Mouse (Mus musculus) cerebellum, adult 2 months (tissue): ENCODE data around the gene Afap1l2.

Experiments
- CTCF ChIP-seq: fragments of 200-500 bp; IDR thresholded peaks from 2 replicates; pipeline ENCODE4 v1.5.1; 2011; ENCODE audit warnings: low read depth, mild to moderate bottlenecking, control low read depth, low read length, moderate library complexity, borderline replicate concordance; ENCODE audit not compliant: insufficient read depth
- POLR2A ChIP-seq: fragments of 200-500 bp; IDR thresholded peaks from 2 replicates; pipeline ENCODE4 v1.6.1; 2011; ENCODE audit warnings: low read length, control low read depth, borderline replicate concordance; ENCODE audit not compliant: insufficient read depth

DNA sequence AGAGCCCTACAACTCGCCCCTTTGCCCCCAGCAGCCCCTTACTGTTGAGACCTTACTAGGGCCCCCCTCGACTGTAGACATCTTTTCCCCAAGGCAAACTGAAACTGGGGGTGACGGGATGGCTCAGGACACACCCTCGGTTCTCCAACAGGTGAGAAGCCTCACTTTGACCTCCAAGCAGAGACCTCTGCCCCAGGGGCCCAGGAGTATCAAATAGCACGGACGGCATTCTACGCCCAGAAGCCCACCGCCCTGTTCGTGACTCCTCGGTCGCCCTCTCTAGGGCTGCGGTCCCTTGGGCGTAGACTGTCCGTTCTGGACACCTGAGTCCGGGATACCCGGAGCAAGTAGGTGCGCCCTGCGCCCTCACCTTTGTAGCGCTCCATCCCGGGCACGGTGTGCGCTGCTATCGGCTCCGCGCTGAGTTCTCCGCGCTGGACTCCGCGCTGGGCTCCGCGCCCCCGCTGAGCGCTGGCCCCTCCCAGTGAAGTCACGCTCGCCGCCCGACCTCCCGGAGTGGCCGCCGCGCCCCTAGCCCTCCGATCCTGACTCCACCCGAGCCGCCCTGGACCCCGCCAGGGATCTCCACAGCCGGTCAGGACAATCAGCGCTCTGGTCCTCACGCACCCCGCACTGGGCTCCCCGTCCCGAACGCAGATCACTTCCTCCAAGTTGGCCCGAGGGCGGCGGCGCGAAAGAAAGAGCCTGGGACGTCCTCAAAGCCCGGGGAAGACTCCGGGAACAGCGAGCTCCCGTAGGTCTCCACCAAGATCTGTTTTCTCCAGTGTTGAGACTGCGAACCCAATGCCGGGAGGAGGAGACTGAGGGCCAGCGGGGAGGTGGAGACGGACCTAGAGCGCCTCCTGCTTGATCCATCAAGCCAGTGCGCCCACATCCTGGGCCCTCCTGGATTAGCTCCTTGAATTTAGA lies at the start of gene Afap1l2:
- peak; percentile 90 for TF ChIP-seq CTCF
- peak; percentile 42; the same call in 1 of the 2 replicates for TF ChIP-seq POLR2A
